ENCODE assay signal across 20 mouse cellular contexts in the genomic region with DNA sequence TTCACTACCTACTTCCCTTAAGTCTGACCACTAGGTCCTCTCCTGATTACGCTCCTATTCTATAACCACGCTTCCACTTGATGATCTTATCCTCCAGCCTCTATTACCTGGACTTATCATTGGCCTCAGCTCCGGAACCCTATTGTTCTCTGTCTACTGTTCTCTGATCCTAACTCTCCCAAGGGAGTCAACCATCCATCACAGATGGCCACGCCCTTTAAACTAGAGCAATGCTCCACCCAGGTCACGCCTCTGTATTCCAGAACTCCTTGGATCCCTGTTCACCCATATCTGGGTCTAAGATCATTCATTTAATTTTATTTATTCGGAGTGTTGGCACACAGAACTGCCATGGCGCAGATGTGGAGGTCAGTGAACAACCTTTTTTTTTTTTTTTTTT. TPM values are rescaled to one million over a fixed set of nuclear protein-coding genes. Genes with fewer than 3 reads are reported as not detected.
DNase-seq lines count a peak whose midpoint lies in the region; ATAC-seq lines count a peak whose summit lies in the region.
"Had no signal": no experiment of that assay in that cellular context is flagged by ENCODE, and none has a peak within 500 bp of the region (broad histone marks: within the 10 kb centered on the region; RNA-seq: fewer than 3 reads in every experiment).

No protein-coding gene starts in this region.

- H3K4me1 ChIP-seq in kidney, embryonic 15.5 days = peaks cover 25% of the 10 kb centered on the region
- peaks cover 17% of the 10 kb centered on the region for H3K4me1 ChIP-seq in embryonic facial prominence, embryonic 15.5 days
- H3K4me1 ChIP-seq in liver, embryonic 16.5 days (ENCODE audit: control insufficient read depth, low read depth, low read length) = peaks cover 19% of the 10 kb centered on the region

- no peak for DNase-seq in kidney, postnatal 10 days
- peak; percentile 57 for DNase-seq in ES-CJ7 (ENCODE audit: low read depth, low spot score)
- no peak for DNase-seq in adrenal gland, adult 8-10 months
- no peak for DNase-seq in cerebellum, postnatal 4 days (ENCODE audit: low spot score in 2 of 2)
- DNase-seq in ovary, adult 18-20 months (ENCODE audit: low spot score) = no peak
- DNase-seq: adrenal gland, adult 2 months; cerebellum, adult 9-10 months; gastrocnemius, adult 2 months; heart, adult 18-20 months; heart, postnatal 10 days; kidney, adult 2 months; lung, postnatal 14 days; thymus, postnatal 4 days had no signal

- H3K27me3 ChIP-seq in kidney, embryonic 15.5 days = peaks cover 29% of the 10 kb centered on the region
- H3K27me3 ChIP-seq in embryonic facial prominence, embryonic 15.5 days = peaks cover 20% of the 10 kb centered on the region
- peaks cover 19% of the 10 kb centered on the region for H3K27me3 ChIP-seq in liver, embryonic 16.5 days (ENCODE audit: control insufficient read depth, insufficient read depth, low read depth, low read length)

- no peak overlapping the region for H3K27ac ChIP-seq in kidney, embryonic 15.5 days
- no peak overlapping the region for H3K27ac ChIP-seq in embryonic facial prominence, embryonic 15.5 days (replicated peaks)
- H3K27ac ChIP-seq in liver, embryonic 16.5 days (ENCODE audit: low read length) = no peak overlapping the region
- H3K27ac ChIP-seq: forebrain, embryonic 13.5 days; gastrocnemius, adult 2 months had no signal

- H3K9me3 ChIP-seq in kidney, embryonic 15.5 days (replicated peaks) = no peaks in the 10 kb centered on the region
- H3K9me3 ChIP-seq in embryonic facial prominence, embryonic 15.5 days (replicated peaks) = no peaks in the 10 kb centered on the region
- no peaks in the 10 kb centered on the region for H3K9me3 ChIP-seq in liver, embryonic 16.5 days (replicated peaks; ENCODE audit: control insufficient read depth, low read length)
- H3K9me3 ChIP-seq: forebrain, embryonic 13.5 days had no signal

- no peak overlapping the region for H3K9ac ChIP-seq in kidney, embryonic 15.5 days
- H3K9ac ChIP-seq in embryonic facial prominence, embryonic 15.5 days = no peak overlapping the region
- H3K9ac ChIP-seq in liver, embryonic 16.5 days (ENCODE audit: low read depth, low read length) = no peak overlapping the region
- H3K9ac ChIP-seq: forebrain, embryonic 13.5 days had no signal

- H3K4me3 ChIP-seq in kidney, embryonic 15.5 days (replicated peaks) = no peak overlapping the region
- H3K4me3 ChIP-seq in embryonic facial prominence, embryonic 15.5 days (replicated peaks) = peak overlapping the region; percentile 22; the same call in 1 of the 2 replicates
- no peak overlapping the region for H3K4me3 ChIP-seq in liver, embryonic 16.5 days (ENCODE audit: low read depth, low read length)
- H3K4me3 ChIP-seq: forebrain, embryonic 13.5 days; gastrocnemius, adult 2 months had no signal

- ATAC-seq in kidney, embryonic 15.5 days (replicated peaks; ENCODE audit: low FRiP score) = no peak
- no peak for ATAC-seq in embryonic facial prominence, embryonic 15.5 days (ENCODE audit: insufficient number of reproducible peaks, low FRiP score, low TSS enrichment, low read depth)
- ATAC-seq in liver, embryonic 16.5 days (ENCODE audit: low read depth) = no peak
- ATAC-seq: forebrain, embryonic 13.5 days had no signal

- WGBS in kidney, embryonic 15.5 days = 72% methylated on average over 7 of the region's 7 CpGs
- WGBS in embryonic facial prominence, embryonic 15.5 days = 75% methylated on average over 7 of the region's 7 CpGs
- WGBS in liver, embryonic 16.5 days (ENCODE audit: insufficient replicate concordance) = 57% methylated on average over 7 of the region's 7 CpGs

- H3K36me3 ChIP-seq in kidney, embryonic 15.5 days = peaks cover 3% of the 10 kb centered on the region
- 0 out of 2 replicates have a peak, but pooled peaks cover 4% of the 10 kb centered on the region for H3K36me3 ChIP-seq in embryonic facial prominence, embryonic 15.5 days
- no peaks in the 10 kb centered on the region for H3K36me3 ChIP-seq in liver, embryonic 16.5 days (ENCODE audit: control insufficient read depth, insufficient read depth)

- peak overlapping the region; percentile 54; the same call in 1 of the 2 replicates for H3K4me2 ChIP-seq in kidney, embryonic 15.5 days
- peak overlapping the region; percentile 37 for H3K4me2 ChIP-seq in embryonic facial prominence, embryonic 15.5 days (replicated peaks)
- peak overlapping the region; percentile 44 for H3K4me2 ChIP-seq in liver, embryonic 16.5 days (ENCODE audit: low read depth, low read length)
- H3K4me2 ChIP-seq: midbrain, embryonic 11.5 days had no signal

RNA-seq across cellular contexts. Expression of a gene that starts 0.4 kb away (rescaled TPM):
- polyA plus RNA-seq in kidney, embryonic 15.5 days (2015; fragmentation: Nextera tagmentation; extraction: Ambion mirVana) = 0.97 and 1.4 TPM in 2 replicates
- polyA plus RNA-seq in embryonic facial prominence, embryonic 15.5 days (2015; fragmentation: Nextera tagmentation; extraction: Ambion mirVana) = 30.7 and 38.5 TPM in 2 replicates
- polyA plus RNA-seq in liver, embryonic 16.5 days (2015; fragmentation: Nextera tagmentation; extraction: Ambion mirVana) = 1.5 and 2.2 TPM in 2 replicates
- total RNA-seq in adrenal gland, adult 8-10 months (2022) = not detected
- total RNA-seq: adrenal gland, adult 2 months; gastrocnemius, adult 2 months; heart, adult 18-20 months; heart, postnatal 10 days had no signal
- polyA plus RNA-seq: adrenal gland, adult 2 months had no signal

RNA-seq across cellular contexts. Expression of a gene that starts 3.2 kb away (rescaled TPM):
- polyA plus RNA-seq in kidney, embryonic 15.5 days (2015; fragmentation: Nextera tagmentation; extraction: Ambion mirVana) = 196 and 207 TPM in 2 replicates
- 141 and 148 TPM in 2 replicates for polyA plus RNA-seq in embryonic facial prominence, embryonic 15.5 days (2015; fragmentation: Nextera tagmentation; extraction: Ambion mirVana)
- polyA plus RNA-seq in liver, embryonic 16.5 days (2015; fragmentation: Nextera tagmentation; extraction: Ambion mirVana) = 5.0 and 6.5 TPM in 2 replicates
- 10 to 100 TPM; 10.7 to 14.1 (median 12.0) TPM for total RNA-seq in adrenal gland, adult 8-10 months (2022)

RNA-seq across cellular contexts. Expression of a gene that starts 7.7 kb away (rescaled TPM):
- polyA plus RNA-seq in kidney, embryonic 15.5 days (2015; fragmentation: Nextera tagmentation; extraction: Ambion mirVana) = 0.78 and 1.1 TPM in 2 replicates
- 1.00 and 1.1 TPM in 2 replicates for polyA plus RNA-seq in embryonic facial prominence, embryonic 15.5 days (2015; fragmentation: Nextera tagmentation; extraction: Ambion mirVana)
- polyA plus RNA-seq in liver, embryonic 16.5 days (2015; fragmentation: Nextera tagmentation; extraction: Ambion mirVana) = 0.05 TPM in 1 of 2 replicates, not detected in the other
- 1 to 10 TPM in 1 of 4 experiments, under 1 TPM in 3; 0.12 to 1.2 (median 0.29) TPM for total RNA-seq in adrenal gland, adult 8-10 months (2022)
- total RNA-seq: gastrocnemius, adult 2 months; heart, postnatal 10 days had no signal
- polyA plus RNA-seq: CD4-positive, CD25-positive, alpha-beta regulatory T cell, adult 4 months had no signal

RNA-seq across cellular contexts. Expression of a gene that starts 26.6 kb away (rescaled TPM):
- 1.2 and 2.4 TPM in 2 replicates for polyA plus RNA-seq in kidney, embryonic 15.5 days (2015; fragmentation: Nextera tagmentation; extraction: Ambion mirVana)
- polyA plus RNA-seq in embryonic facial prominence, embryonic 15.5 days (2015; fragmentation: Nextera tagmentation; extraction: Ambion mirVana) = 4.8 and 4.9 TPM in 2 replicates
- polyA plus RNA-seq in liver, embryonic 16.5 days (2015; fragmentation: Nextera tagmentation; extraction: Ambion mirVana) = 16.4 and 19.3 TPM in 2 replicates
- 10 to 100 TPM in 1 of 4 experiments, 1 to 10 TPM in 3; 4.9 to 11.2 (median 7.0) TPM for total RNA-seq in adrenal gland, adult 8-10 months (2022)

RNA-seq across cellular contexts. Expression of a gene that starts 28.5 kb away (rescaled TPM):
- 0.10 and 0.23 TPM in 2 replicates for polyA plus RNA-seq in kidney, embryonic 15.5 days (2015; fragmentation: Nextera tagmentation; extraction: Ambion mirVana)
- polyA plus RNA-seq in embryonic facial prominence, embryonic 15.5 days (2015; fragmentation: Nextera tagmentation; extraction: Ambion mirVana) = 0.13 and 0.27 TPM in 2 replicates
- not detected in 2 replicates for polyA plus RNA-seq in liver, embryonic 16.5 days (2015; fragmentation: Nextera tagmentation; extraction: Ambion mirVana)
- total RNA-seq in adrenal gland, adult 8-10 months (2022) = under 1 TPM in 1 of 4 experiments, not detected in 3; 0.37 TPM
- total RNA-seq: adrenal gland, adult 2 months; gastrocnemius, adult 2 months; heart, adult 18-20 months; heart, postnatal 10 days had no signal
- polyA plus RNA-seq: adrenal gland, adult 2 months; CD4-positive, CD25-positive, alpha-beta regulatory T cell, adult 4 months; embryonic facial prominence, embryonic 11.5 days; midbrain, embryonic 11.5 days had no signal

Comparison
In these comparisons a context has a peak if more than half of its experiments do, and no peak if none do; other contexts are left out.
1. RNA of a gene that starts 3.2 kb away (polyA plus RNA-seq): 196 to 207 TPM in kidney, embryonic 15.5 days and 141 to 148 TPM in embryonic facial prominence, embryonic 15.5 days; 5.0 to 6.5 TPM in liver, embryonic 16.5 days; every median in the first group is over 10 times any median in the second.
2. Peak in every context shown above with its lines, with median percentiles within 50 percentile points of each other: H3K4me2 ChIP-seq.